Mouse (Mus musculus) MEL-GATA-1-ER (cell line): ENCODE measurements around the gene Nxph4.

Experiments
- DNase-seq: peaks from one replicate; pipeline ENCODE4 v3.0.0-alpha.2; 2012; ENCODE audit warnings: low read depth; ENCODE audit errors: extremely low read depth

Nxph4 gene

DNA sequence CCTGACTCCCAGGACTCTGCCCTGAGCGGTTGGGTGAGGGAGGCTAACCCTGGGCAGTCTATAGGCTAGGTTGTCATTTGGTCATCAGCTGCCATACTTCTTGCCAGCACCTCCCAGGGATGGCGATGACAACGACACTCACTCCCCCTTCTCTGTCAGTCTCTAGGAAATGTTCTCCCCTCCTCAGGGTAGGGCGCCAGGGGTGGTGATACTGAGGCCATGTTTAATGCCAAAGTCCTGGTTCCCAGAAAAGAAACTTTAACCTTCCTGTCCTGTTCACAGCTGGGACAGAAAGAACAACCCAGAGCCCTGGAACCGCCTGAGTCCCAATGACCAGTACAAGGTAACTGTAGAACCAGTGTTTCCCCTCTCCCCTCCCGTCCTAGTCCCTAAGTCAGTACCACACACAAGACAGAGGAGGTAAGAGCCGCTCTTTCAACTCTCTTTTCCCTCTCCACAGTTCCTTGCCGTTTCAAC is 18.3 kb downstream of the Nxph4 start:
- no peak for DNase-seq

DNA sequence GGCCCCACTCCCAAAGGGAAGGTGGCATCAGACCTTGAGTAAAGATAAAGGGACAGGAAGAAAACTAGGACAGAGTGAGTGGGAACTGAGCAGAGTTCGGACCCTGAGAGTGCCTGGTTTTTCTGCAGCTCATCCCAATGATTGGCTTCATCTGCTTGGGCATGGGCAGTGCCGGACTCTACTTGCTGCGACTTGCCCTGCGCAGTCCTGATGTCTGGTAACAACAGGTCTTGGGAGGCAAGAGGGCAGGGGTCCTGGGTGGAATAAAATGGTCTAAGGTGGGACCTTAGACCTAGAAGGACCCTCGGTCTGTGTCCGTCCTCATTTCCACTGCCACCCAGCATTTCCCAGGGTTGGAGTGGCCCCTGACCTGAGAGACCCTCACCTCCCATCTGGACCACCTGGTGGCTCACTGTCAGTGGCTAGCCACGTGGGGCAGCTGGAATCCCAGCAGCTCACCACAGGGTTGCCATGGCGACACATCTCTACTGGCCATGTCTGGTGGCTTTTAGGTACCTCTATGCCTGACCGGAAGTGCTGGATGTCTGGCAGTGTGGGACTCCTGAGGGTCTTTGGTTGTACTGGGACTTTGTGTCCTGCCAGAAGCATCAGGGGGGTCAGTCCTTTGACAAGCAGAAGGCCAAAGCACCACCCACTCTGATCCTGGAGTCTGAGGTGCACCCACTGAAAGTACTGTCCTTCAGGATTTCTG is 18.9 kb downstream of the Nxph4 start:
- no peak for DNase-seq

DNA sequence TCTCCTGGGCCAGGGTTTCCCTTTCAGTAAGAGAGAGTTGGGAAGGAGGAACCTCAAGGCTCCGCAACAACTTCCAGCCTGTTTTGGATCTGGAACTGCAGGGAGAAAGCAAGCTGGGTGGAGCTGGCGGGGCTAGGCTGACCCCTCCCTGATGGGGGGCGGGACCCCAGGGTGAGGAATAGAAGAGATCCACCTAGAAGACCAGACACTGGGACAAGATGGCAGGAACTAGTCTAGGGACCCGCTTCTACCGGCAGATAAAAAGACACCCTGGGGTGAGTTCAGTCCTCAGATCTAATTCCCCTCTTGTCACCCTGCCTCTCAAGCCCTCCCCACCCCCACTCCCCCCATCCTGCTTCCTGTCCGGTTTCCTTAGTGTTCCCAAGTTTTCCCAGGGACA is 19.6 kb downstream of the Nxph4 start, which contains the start of gene Ndufa4l2:
Ndufa4l2 (plus strand) TSS at position 204 of the 400 bp plus-strand sequence.
- no peak for DNase-seq

DNA sequence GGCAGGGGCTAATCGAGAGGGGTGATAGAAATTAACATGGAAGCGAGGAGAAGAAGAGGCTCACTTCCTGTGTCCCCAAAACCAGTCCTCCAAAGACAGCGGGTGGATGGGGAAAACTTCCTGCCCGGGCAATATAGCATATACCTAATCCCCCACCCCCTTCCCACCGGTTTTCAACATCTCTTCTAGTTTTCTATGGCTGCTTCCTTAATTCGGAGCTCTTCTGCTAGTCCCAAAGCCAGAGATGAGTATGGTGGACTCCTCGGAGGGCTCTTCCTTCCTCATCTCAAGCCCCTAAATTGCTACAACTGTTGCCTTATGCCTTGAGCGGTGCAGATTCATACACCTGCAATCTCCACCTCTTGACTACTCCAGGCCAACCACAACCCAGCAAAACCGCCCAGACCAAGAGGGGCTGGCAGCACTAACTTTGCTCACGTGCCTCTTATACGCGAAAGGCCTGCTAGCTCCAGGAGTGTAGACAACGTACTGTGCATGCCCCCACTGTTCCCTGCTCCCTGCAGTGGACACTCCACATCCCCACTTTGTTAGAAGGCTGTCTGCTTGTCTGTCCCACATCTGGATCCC is 20.2 kb downstream of the Nxph4 start:
- DNase-seq, result no peak

DNA sequence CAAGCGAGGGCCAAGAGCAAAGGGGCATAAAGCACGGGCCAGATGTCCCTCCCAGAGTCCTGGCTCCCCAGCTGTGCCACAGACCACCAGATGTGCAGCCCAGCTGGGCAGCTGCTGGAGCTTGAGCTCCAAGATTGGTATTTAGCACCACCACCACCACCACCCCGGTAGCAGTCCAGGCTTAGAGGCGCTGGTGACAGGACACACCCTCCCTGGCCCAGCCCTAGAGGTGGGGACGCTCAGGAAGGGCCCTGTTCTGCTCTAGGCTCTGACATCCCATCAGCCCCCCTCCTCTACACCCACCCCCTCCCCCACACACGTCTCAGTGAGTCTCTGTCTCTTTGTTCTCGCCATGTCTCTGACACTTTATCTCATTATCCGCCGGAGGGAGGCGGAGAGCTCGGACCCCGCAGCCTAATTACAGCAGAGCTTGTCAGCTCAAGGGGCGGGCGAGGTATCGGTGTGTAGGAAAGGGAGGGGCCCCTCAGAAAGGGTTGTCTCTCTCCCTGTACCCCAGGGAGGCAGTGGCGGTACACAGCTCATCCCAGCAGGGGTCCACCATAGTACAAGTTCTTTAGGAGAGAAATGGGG is 20.8 kb downstream of the Nxph4 start:
- DNase-seq, result peak; percentile 61

DNA sequence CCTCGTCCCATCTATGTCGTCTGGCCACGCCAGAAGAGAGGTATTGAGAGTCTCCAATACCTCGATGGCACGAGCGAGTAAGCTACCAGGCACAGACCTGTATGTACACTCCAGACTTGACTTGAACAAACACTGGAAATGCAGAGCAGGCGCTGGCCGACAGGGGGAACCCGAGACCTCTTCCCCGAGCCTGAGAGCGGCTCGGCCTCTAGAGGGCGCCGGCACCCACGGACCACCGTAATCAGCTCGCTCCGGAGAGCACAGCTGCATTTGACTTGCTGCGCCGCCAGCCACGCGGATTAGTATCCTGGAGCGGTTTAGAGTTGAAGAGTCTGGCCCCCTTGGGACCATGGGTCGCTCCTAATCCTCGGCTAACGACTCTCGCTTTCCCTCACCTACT is 21.5 kb downstream of the Nxph4 start:
- DNase-seq, result peak; percentile 75

DNA sequence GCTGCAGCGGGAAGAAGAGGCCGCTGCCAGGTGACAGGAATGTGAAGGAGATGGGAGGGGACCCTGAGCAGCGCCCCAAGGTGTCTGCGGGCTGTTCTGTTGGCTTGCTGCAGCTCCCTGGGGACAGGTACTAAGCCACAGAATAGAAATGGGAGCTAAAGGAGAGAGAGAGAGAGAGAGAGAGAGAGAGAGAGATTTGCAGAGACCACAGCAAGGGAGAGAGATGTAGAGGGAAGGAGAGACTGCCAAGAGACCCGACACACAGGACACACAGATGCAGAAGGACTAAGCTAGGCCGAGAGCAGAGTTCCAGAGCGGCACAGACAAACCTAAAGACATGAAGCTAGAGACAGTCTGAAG is 22.1 kb downstream of the Nxph4 start:
- DNase-seq, result no peak

DNA sequence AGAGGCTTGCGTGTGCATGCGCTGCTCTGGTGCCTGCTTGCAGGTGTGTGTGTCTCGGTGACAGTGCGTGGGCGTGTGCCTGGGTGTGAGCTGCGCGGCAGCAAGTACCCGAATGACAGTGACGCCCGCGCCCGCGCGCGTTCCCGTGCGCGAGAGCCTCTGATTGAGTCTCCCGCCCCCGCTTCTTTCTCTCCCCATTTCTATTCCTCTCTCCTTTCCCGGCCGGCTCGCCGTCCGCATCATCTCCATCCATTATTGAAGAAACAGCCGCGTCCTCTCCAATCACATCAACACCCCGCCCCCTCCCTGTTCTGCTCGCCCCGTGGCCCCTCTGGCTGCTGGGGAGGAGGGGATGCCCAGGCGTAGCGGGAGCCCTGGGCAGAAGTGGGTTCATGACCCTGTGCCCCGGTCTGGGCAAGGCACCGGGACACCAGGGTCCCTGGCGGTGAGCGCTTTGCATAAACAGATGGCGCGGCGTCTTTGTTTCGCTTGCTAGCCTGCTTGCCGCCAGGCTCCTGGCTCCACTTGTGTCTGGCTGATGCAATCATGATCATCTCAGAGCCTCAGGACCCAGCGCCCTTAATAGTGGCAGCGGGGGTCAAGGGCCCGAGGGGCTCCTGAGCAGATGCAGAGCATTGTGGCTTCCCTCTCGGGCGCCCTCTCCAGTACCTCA is 22.6 kb downstream of the Nxph4 start:
- no peak for DNase-seq

DNA sequence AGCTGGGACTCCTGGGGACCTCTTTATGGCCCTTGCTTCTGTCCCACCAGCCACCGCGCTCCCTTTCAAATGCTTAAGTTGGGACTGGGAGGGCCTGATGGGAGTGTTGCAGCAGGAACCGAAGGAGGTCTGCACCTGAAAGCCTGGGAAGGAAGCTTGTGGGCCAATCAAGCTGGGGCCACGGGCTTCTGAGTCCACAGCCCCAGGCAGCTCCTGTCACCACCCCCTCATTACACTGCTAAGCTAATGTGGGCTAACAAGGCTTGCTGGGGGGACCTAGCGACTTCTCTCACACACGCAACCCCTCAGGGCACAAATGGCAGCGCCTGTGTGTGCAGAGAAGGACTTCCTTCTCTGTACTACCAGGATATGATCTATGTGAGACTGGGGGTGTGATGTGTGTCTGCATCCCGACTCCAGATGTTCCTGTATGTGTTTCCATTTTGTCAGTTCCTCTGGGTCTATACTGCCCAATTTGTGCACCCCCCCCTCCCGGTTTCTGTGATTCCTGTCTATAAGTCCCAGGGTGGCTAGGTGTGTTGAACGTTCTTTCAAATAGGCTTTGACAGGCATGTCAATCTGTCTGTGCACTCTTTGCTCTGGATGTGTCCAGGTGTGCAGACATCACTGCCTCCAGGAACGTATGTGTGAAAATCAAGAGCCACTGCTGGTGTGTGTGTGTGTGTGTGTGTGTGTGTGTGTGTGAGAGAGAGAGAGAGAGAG is 23.3 kb downstream of the Nxph4 start:
- no peak for DNase-seq

DNA sequence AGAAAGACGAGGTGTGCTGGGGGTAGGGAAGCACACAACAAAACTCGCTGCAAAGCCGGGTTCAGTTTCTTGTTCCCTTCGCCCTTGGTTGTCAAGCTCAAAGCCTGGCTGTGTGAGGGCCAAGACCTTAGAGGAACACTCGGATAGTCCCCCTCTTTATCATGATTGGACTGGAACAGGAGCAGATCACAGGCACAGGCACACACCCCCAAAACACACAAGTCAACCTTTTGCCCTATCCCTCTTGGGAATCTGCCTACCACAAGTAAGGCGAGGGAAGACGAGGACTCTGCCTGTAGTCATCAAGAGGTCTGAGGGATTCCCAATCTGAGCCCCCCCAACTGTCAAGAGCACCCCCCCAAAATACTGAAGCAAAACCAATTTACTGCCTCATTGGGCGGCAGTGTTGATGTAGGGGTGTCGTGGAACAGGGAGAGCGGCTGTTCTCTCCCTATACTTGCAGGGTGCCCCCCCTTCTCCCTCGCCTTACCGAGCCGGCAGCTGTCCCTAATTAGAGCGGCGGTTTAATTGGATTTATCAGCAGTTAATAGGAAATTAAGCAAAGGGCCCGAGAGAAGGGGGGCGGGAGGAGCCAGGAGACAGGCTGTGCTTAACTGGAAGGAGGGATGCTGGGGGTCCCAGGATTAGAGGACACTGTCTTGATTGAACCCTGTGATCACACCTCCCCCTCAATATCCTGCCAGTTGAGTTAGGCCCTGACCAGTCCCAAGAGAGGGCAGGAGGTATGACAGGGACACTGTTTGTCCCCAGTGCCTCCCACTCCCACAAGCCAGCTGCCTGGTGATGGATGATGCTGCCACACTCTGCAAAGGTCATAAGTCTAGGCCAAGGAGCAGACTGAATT is 24.3 kb downstream of the Nxph4 start:
- DNase-seq, result no peak

DNA sequence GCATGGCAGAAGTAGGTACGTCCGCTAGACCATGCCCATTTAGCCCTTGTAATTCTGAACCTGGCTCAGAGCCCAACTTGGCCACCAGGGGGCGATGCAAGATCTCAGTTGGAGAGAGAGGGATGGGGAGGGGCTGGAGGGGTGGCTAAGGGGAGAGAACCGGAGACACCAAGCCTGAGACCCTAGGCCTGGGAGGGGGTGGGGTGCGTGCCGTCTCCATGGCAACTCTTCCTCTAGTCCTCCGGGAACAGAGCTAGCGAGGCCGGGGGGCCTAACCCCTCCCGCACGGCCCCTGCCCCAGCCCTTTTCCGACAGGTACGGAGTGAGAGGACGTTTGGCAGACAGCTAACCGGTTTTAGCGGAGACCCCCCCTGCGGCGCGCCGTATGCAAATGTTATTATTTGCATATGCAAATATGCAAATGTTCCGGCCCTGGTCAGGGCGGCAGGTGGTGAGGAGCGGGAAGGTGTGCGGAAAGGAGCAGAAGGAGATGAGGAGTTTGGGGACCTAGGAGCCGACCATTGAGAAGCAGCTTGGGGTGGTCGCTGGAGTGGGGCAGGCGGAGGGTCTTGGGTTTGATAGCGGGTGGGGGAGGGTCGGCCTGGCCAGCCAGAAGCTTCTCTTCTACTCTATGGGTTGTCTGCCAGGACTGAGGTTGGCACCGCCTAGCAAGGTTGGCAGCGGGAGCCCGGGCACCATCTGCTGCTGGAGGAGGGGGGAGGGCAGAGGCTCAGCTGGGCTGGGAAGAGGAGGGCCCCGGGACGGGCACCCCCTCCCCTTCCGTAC is 25.1 kb downstream of the Nxph4 start:
- DNase-seq, result peak; percentile 74

DNA sequence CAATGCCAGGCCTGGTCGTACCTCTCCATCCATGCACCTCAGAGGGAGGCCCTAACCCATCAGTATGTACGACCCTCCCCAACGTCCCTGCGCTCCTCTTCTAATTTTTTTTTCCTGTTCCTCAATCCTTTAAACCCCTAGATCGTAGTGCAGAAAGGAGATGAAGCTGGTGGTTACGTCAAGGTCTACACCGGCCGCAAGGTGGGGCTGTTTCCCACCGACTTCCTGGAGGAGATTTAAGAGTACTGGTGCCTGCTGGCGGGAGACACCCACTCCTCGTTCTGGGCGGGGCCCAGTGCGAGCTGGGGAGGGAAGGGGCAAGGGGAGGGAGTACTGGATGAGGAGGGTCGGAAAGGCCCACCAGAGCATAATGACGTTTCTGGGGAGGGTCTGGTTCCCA is 26.1 kb downstream of the Nxph4 start:
- DNase-seq, result peak; percentile 68

DNA sequence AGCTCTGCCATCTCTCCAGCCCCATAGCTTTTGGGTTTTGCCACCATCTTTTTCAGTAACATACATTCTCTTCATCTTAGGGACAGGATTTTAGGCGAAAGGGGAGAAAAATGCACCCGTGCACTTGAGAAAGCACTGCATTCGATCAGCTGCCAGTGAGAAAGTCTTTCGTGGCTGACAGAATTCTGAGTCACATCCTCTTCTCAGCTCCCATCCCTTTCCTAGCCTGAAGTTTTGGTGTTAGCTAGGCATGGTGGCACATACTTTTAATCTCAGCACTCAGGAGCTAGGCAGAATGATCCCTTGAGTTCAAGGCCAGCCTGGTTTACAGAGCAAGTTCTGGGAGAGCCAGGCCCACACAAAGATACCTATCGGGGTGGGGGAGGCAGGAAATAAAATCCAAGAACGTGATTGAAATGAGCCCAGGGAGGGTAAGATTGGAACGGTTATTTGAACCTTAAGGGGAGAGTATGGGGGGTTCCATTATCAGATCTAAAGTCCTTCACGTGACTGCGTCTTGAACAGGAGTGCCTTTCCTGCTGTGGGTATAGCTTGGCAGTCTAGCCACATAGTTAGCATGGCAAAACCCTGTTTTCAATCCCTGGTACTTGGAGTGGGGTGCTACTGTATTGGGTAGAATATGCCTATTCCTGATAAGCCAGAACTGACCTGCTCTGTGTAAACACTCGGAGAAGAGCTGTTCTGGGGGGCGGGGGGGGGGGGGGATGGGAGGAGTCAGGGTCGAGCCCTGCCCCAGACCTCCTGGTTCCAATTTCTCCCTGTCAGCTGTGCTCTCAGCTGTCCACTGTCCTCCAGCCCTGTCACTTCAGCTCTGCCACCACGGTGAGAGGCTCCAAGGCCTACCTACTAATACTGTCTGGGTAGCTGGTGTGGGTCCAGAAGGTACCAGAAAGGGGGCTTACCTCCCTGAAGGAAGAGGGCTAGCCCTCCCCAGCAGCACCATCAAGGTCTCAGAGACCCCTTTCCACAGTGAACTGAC is 33.2 kb downstream of the Nxph4 start, which contains the start of gene Stac3:
Stac3 (plus strand) TSS at position 793 of the 1,000 bp plus-strand sequence.
- no peak for DNase-seq

DNA sequence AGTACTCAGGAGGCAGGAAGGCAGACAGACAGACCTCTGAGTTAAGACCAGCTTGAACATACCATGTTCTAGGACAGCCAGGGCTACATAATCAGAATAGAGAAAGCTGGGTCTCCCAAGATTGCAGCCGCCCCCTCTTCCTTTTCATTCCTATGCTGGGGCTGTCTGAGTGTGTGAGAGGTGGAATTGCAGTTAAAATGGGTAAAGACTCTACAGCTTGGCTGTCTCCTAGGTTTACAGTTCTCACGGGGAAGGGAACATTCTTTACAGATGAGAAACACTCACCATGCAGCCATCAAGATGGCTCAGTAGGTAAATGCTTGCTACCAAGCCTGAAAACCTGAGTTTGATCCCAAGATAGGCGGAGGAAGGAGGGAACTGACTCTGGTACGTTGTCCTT is 34.3 kb downstream of the Nxph4 start:
- no peak for DNase-seq

DNA sequence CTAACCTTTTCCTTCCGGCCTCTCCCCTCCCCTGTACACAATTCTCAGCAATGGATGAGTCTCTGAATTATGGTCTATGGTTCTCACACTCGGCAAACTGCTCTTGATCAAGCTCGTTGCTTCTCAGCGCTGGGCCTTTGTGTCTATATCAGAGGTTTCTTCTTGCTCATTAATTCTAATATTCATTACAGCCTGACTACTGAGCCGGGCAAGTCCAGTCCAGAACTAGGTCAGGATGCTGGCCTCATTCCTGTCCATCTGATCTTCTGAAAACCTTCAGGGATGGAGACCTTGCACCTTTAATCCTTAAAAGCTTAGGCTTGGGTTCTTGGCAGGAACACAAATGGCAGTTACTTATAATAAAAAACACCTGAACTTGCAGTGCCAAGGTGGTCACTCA is 34.8 kb downstream of the Nxph4 start:
- no peak for DNase-seq

DNA sequence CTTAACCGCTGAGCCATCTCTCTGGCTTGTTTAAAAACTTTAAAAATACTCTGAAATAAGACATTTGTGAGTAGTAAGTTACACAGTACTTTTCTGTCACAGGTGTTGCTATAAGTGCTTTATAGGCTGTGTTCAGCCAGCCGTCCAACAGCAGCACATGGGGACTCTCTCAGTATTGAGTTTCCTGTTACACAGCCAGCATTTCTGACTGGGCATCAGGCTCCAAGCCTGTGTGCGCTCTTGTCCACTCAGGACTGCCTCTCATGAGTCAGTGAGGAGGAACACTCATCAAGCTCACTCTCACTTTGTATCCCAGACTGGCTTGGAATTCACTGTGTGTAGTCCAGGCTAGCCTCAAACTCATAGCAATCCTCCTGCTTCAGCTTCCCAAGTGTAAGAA is 38.2 kb downstream of the Nxph4 start:
- DNase-seq, result no peak

DNA sequence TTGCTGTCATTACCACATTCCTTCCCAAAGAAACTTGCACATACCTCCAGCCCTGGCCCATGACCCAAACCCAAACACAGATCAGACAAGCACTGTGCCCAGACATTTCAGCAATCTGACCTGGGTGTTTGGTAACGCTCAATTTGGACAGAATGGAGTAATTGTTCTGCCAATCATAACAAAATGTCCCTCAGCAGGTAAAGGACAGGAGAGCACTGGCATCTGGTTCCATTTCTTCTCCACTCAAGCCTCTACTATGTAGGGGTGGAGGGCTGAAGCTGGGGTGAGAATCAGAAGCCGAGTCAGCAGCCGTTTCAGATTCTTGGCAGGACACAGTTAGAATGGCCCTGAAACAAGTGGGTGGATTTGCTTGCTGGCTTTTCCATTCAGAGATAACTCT is 42.2 kb downstream of the Nxph4 start:
- DNase-seq, result no peak

DNA sequence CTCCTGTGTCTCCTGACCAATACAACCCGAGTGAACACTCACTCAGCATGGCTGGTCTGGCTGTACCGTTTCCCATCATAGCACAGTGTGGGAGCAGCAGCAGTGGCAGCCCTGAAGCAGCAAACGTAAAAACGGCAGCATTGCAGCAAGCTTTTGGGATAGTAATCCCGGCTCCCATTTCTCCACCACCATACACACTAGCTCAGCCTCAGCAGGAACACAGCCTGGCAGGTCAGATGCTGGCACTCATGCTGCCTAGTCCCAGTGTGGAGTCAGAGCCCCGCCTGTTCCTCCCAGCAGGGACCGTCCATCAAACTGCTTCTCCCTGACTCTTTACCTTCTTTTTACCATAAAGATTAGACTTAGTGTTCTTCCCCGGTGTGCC is 43.2 kb downstream of the Nxph4 start:
- no peak for DNase-seq
